Mouse (Mus musculus): Measurements from ENCODE around the gene Usp28.

- TF ChIP-seq CTCF (IDR thresholded peaks at IDR 0.05; ENCODE audit: borderline replicate concordance, insufficient read depth, low read depth, low read length) = no peak
- TF ChIP-seq POLR2A (IDR thresholded peaks at IDR 0.05; ENCODE audit: borderline replicate concordance, insufficient read depth, low read length) = no peak
Measured at GRCm38 (mm10) chr9:48985708-48986088, 523 bp downstream of the Usp28 start.

Measured in cerebellum, adult 2 months (tissue).